Mouse (Mus musculus): ENCODE results near the gene Snw1. TPM values are rescaled to one million over a fixed set of nuclear protein-coding genes. Genes with fewer than 3 reads are reported as not detected.
A peak's percentile ranks its signal among the peaks of the same experiment; 100 is the strongest.

Gene Snw1
- total RNA-seq, 2 experiments from 2014 or later = 64.7 to 73.8 TPM

- DNase-seq (ENCODE audit: low spot score in 2 of 2) = no peak
- intact Hi-C loops (cut with DNase I) = no loop called here
Observed at GRCm38 (mm10) chr12:87426354-87427031, 45.6 kb downstream of the Snw1 start.

- no peak for DNase-seq (ENCODE audit: low spot score in 2 of 2)
- intact Hi-C loops (cut with DNase I) = no loop called here
Observed at GRCm38 (mm10) chr12:87424516-87424915, 47.6 kb downstream of the Snw1 start.

- intact Hi-C loops (cut with DNase I) = no loop called here
- DNase-seq (ENCODE audit: low spot score in 2 of 2) = no peak
Observed at GRCm38 (mm10) chr12:87423700-87424099, 48.4 kb downstream of the Snw1 start.

GRCm38 (mm10) chr12:87421708-87422507 lies 50.2 kb downstream of the Snw1 start:
- no peak for DNase-seq (ENCODE audit: low spot score in 2 of 2)
- intact Hi-C loops (cut with DNase I) = no loop called here

- DNase-seq (ENCODE audit: low spot score in 2 of 2) = no peak
- intact Hi-C loops (cut with DNase I) = no loop called here
Observed at GRCm38 (mm10) chr12:87419974-87420485, 52.0 kb downstream of the Snw1 start.

GRCm38 (mm10) chr12:87418921-87419320 lies 53.2 kb downstream of the Snw1 start:
- no peak for DNase-seq (ENCODE audit: low spot score in 2 of 2)
- intact Hi-C loops (cut with DNase I) = no loop called here

- intact Hi-C loops (cut with DNase I) = no loop called here
- DNase-seq (ENCODE audit: low spot score in 2 of 2) = peak in 1 of 2 experiments; percentile 13
Observed at GRCm38 (mm10) chr12:87416690-87417089, 55.4 kb downstream of the Snw1 start.

- no peak for DNase-seq (ENCODE audit: low spot score in 2 of 2)
- intact Hi-C loops (cut with DNase I) = no loop called here
Observed at GRCm38 (mm10) chr12:87415358-87415757, 56.7 kb downstream of the Snw1 start.

GRCm38 (mm10) chr12:87413179-87413790 lies 58.8 kb downstream of the Snw1 start:
- DNase-seq (ENCODE audit: low spot score in 2 of 2) = peak; percentile 56 to 71
- intact Hi-C loops (cut with DNase I) = no loop called here

GRCm38 (mm10) chr12:87410999-87411398 lies 61.1 kb downstream of the Snw1 start:
- DNase-seq (ENCODE audit: low spot score in 2 of 2) = no peak
- intact Hi-C loops (cut with DNase I) = no loop called here

GRCm38 (mm10) chr12:87409123-87409522 lies 63.0 kb downstream of the Snw1 start:
- intact Hi-C loops (cut with DNase I) = no loop called here
- DNase-seq (ENCODE audit: low spot score in 2 of 2) = no peak

- intact Hi-C loops (cut with DNase I) = no loop called here
- no peak for DNase-seq (ENCODE audit: low spot score in 2 of 2)
Observed at GRCm38 (mm10) chr12:87407869-87408605, 64.0 kb downstream of the Snw1 start.

- no peak for DNase-seq (ENCODE audit: low spot score in 2 of 2)
- intact Hi-C loops (cut with DNase I) = no loop called here
Observed at GRCm38 (mm10) chr12:87405721-87406120, 66.4 kb downstream of the Snw1 start.

- no peak for DNase-seq (ENCODE audit: low spot score in 2 of 2)
Observed at GRCm38 (mm10) chr12:87405165-87405564, 66.9 kb downstream of the Snw1 start.

GRCm38 (mm10) chr12:87401883-87402282 lies 70.2 kb downstream of the Snw1 start:
- intact Hi-C loops (cut with DNase I) = no loop called here

More at GRCm38 (mm10) chr12:87405165-87405564, 66.9 kb downstream of the Snw1 start:
- intact Hi-C loops (cut with DNase I) = no loop called here

GRCm38 (mm10) chr12:87399119-87399819 lies 72.8 kb downstream of the Snw1 start:
- intact Hi-C loops (cut with DNase I) = no loop called here

More at GRCm38 (mm10) chr12:87401883-87402282, 70.2 kb downstream of the Snw1 start:
- DNase-seq (ENCODE audit: low spot score in 2 of 2) = no peak

More at GRCm38 (mm10) chr12:87399119-87399819, 72.8 kb downstream of the Snw1 start:
- DNase-seq (ENCODE audit: low spot score in 2 of 2) = no peak

Data from left cerebral cortex, postnatal 36 days (tissue).